Mouse (Mus musculus) MEL (cell line): ENCODE results near the gene Ntn1. TPM values are rescaled to one million over a fixed set of nuclear protein-coding genes. Genes with fewer than 3 reads are reported as not detected.

Source experiments
- DNase-seq: peaks from one replicate; pipeline ENCODE4 v3.0.0; 2011; ENCODE audit warnings: low read depth, low spot score
- H3K27ac ChIP-seq: 2 replicates; pipeline ENCODE4 v1.5.1; 2012; ENCODE audit warnings: low read depth, mild to moderate bottlenecking, control low read depth, low read length, moderate library complexity; ENCODE audit not compliant: control insufficient read depth
- H3K27me3 ChIP-seq, 2 experiments: fragments of 150-350 bp in 1 of 2; sonication (generic) in 1 of 2; 2 replicates each; pipeline ENCODE4 v1.6.1; 2012; ENCODE audit warnings: low read length in 2 of 2, mild to moderate bottlenecking in 2 of 2, improper control_type of control experiment in 1 of 2, moderate library complexity in 1 of 2; ENCODE audit not compliant: insufficient read depth in 2 of 2, control insufficient read depth in 1 of 2
- H3K36me3 ChIP-seq, 2 experiments: 2 replicates each; pipeline ENCODE4 v1.6.1; 2012 to 2014; ENCODE audit warnings: low read length in 2 of 2, improper control_type of control experiment in 1 of 2, inconsistent platforms in 1 of 2, mild to moderate bottlenecking in 1 of 2; ENCODE audit not compliant: insufficient read depth in 2 of 2, control insufficient read depth in 1 of 2
- H3K4me1 ChIP-seq, 2 experiments: fragments of 150-350 bp in 1 of 2; sonication (generic) in 1 of 2; 2 replicates each; pipeline ENCODE4 v1.6.1; 2012; ENCODE audit warnings: low read length in 2 of 2, improper control_type of control experiment in 1 of 2, mild to moderate bottlenecking in 1 of 2; ENCODE audit not compliant: insufficient read depth in 2 of 2, control insufficient read depth in 1 of 2
- H3K4me3 ChIP-seq, 2 experiments: fragments of 150-350 bp in 1 of 2; sonication (generic) in 1 of 2; 2 replicates each; pipeline ENCODE4 v1.5.1; 2012; ENCODE audit warnings: low read depth in 2 of 2, low read length in 2 of 2, mild to moderate bottlenecking in 2 of 2, moderate library complexity in 2 of 2, control low read depth in 1 of 2, improper control_type of control experiment in 1 of 2; ENCODE audit not compliant: control insufficient read depth in 1 of 2, insufficient read depth in 1 of 2
- H3K79me2 ChIP-seq: 2 replicates; pipeline ENCODE4 v1.6.1; 2012; ENCODE audit warnings: mild to moderate bottlenecking, low read length, moderate library complexity; ENCODE audit not compliant: control insufficient read depth, poor library complexity, insufficient read depth
- H3K9ac ChIP-seq: 2 replicates; pipeline ENCODE4 v1.6.1; 2012; ENCODE audit warnings: low read depth, mild to moderate bottlenecking, control low read depth, low read length, moderate library complexity; ENCODE audit not compliant: control insufficient read depth, poor library complexity, severe bottlenecking
- H3K9me3 ChIP-seq: fragments of 150-350 bp; sonication (generic); replicated peaks from 2 replicates; pipeline ENCODE4 v1.6.1; 2012; ENCODE audit warnings: mild to moderate bottlenecking, low read length, improper control_type of control experiment, moderate library complexity; ENCODE audit not compliant: insufficient read depth
- BHLHE40 ChIP-seq: IDR thresholded peaks from 2 replicates; pipeline ENCODE4 v1.6.1; 2012; ENCODE audit warnings: low read depth, mild to moderate bottlenecking, inconsistent platforms, low read length, improper control_type of control experiment, borderline replicate concordance
- CHD2 ChIP-seq: IDR thresholded peaks from 2 replicates; pipeline ENCODE4 v1.6.1; 2011; ENCODE audit warnings: low read length, improper control_type of control experiment
- E2F4 ChIP-seq: IDR thresholded peaks from 2 replicates; pipeline ENCODE4 v1.6.1; 2011; ENCODE audit warnings: low read depth, low read length, improper control_type of control experiment, borderline replicate concordance
- EP300 ChIP-seq, 2 experiments: IDR thresholded peaks; 2 replicates each; pipeline ENCODE4 v1.6.1; 2011; ENCODE audit warnings: improper control_type of control experiment in 2 of 2, low read length in 2 of 2, low read depth in 1 of 2, mild to moderate bottlenecking in 1 of 2
- ETS1 ChIP-seq: IDR thresholded peaks from 2 replicates; pipeline ENCODE4 v1.6.1; 2012; ENCODE audit warnings: low read depth, mild to moderate bottlenecking, inconsistent platforms, low read length, improper control_type of control experiment, moderate library complexity
- GABPA ChIP-seq: IDR thresholded peaks from 2 replicates; pipeline ENCODE4 v1.6.1; 2012; ENCODE audit warnings: low read depth, mild to moderate bottlenecking, inconsistent platforms, low read length, improper control_type of control experiment, moderate library complexity
- HCFC1 ChIP-seq: IDR thresholded peaks from 2 replicates; pipeline ENCODE4 v1.6.1; 2012; ENCODE audit warnings: low read depth, mild to moderate bottlenecking, inconsistent platforms, low read length, improper control_type of control experiment, moderate library complexity
- JUND ChIP-seq: IDR thresholded peaks from 2 replicates; pipeline ENCODE4 v1.6.1; 2011; ENCODE audit warnings: low read depth, mild to moderate bottlenecking, improper control_type of control experiment, low read length
- KAT2A ChIP-seq: conservative IDR thresholded peaks from 2 replicates; pipeline ENCODE4 v1.6.1; 2012; ENCODE audit warnings: low read depth, low read length, improper control_type of control experiment, inconsistent platforms
- MAZ ChIP-seq: IDR thresholded peaks from 2 replicates; pipeline ENCODE4 v1.6.1; 2012; ENCODE audit warnings: low read depth, mild to moderate bottlenecking, inconsistent platforms, low read length, improper control_type of control experiment
- POLR2A ChIP-seq, 2 experiments: IDR thresholded peaks; 2 replicates each; pipeline ENCODE4 v1.6.1; 2011 to 2012; ENCODE audit warnings: low read length in 2 of 2, mild to moderate bottlenecking in 2 of 2, control low read depth in 1 of 2, improper control_type of control experiment in 1 of 2, low read depth in 1 of 2, moderate library complexity in 1 of 2; ENCODE audit not compliant: control insufficient read depth in 1 of 2, insufficient read depth in 1 of 2, poor library complexity in 1 of 2
- POLR2AphosphoS2 ChIP-seq: IDR thresholded peaks from 2 replicates; pipeline ENCODE4 v1.6.1; 2011; ENCODE audit warnings: low read length, improper control_type of control experiment
- RAD21 ChIP-seq: IDR thresholded peaks from 2 replicates; pipeline ENCODE4 v1.6.1; 2011; ENCODE audit warnings: mild to moderate bottlenecking, low read depth, low read length, improper control_type of control experiment
- SIN3A ChIP-seq: IDR thresholded peaks from 2 replicates; pipeline ENCODE4 v1.6.1; 2012; ENCODE audit warnings: low read length, improper control_type of control experiment, inconsistent platforms
- TAL1 ChIP-seq: IDR thresholded peaks from 2 replicates; pipeline ENCODE4 v1.6.1; 2012; ENCODE audit warnings: mild to moderate bottlenecking, inconsistent platforms, low read length, moderate library complexity, mixed read lengths
- TBP ChIP-seq: IDR thresholded peaks from 2 replicates; pipeline ENCODE4 v1.8.0; 2011; ENCODE audit warnings: low read depth, low read length, improper control_type of control experiment
- UBTF ChIP-seq: IDR thresholded peaks from 2 replicates; pipeline ENCODE4 v1.6.1; 2012; ENCODE audit warnings: low read depth, mild to moderate bottlenecking, inconsistent platforms, low read length, improper control_type of control experiment, moderate library complexity, borderline replicate concordance; ENCODE audit not compliant: insufficient read depth
- ZMIZ1 ChIP-seq: IDR thresholded peaks from 2 replicates; pipeline ENCODE4 v1.6.1; 2012; ENCODE audit warnings: low read depth, mild to moderate bottlenecking, inconsistent platforms, low read length, improper control_type of control experiment, moderate library complexity
- polyA plus RNA-seq, 2 experiments: library from polyadenylated mRNA; stranded (reverse) in 1 of 2; unstranded in 1 of 2; fragments of >175 nt in 1 of 2; fragments of >200 nt in 1 of 2; gene quantifications; 2 replicates each; pipeline versions ENCODE4 v1.2.1 to v1.2.4; 2012; ENCODE audit warnings: low replicate concordance in 2 of 2, low read depth in 1 of 2; ENCODE audit not compliant: insufficient read length in 2 of 2, insufficient read depth in 1 of 2, missing spikeins in 1 of 2
- total RNA-seq: library from RNA; depleted of rRNA; stranded (reverse); fragments of 300-350 nt; gene quantifications from 2 replicates; pipeline ENCODE4 v1.2.3, GENCODE M21; 2012

Ntn1 gene
- total and polyA plus RNA-seq, 3 experiments, result not detected

DNA sequence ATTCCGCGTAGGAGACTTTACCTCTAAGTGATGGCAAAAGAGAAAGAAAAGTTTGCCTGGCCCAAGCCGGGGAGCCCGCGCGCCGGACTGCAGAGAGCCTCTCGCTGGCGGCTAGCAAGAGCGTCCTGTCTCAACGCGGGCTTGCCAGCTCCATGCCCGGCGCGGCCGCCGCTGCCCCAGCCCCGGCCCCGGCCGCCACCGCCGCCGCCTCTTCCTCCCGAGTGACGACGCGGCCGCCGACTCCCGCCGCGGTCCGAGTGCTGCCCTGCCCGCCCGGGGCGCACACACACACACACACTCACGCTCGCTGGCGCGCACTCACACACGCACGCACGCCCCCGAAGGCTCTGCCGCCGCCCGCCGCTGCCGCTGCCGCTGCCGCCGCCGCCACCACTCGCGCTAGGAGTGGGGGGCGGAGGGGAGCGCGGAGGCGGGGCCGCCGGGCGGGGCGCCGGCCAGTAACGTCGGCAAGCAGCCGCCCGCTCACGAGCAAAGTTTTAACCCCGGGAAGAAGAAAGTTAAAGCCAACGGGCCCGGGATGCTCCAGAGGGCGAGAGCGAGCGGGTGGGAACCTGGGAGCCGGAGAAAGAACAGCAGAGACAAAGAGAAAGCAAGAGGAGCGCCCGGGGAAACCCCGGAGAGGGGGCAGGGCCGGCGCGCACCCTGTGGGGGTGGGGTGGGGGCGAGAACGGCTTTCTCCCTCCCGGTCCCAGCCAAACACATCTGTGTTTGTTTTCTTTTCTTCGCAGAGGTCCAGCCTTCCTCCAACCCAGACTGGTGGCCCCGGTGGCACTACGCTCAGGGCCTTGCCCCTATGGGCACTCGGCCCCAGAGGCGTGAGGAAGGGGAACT lies 13.8 kb downstream of the Ntn1 start:
- Histone ChIP-seq H3K36me3 (no peaks in the 10 kb centered on the region), H3K27ac (no peak overlapping the region), H3K79me2 (no peaks in the 10 kb centered on the region), H3K27me3 (peaks cover 0 to 3% of the 10 kb centered on the region in 2 experiments; a peak in 2 of 4 replicates), H3K4me1 (0 out of 4 replicates have a peak, but pooled peaks cover 0 to 3% of the 10 kb centered on the region in 2 experiments), H3K4me3 (no peak overlapping the region), H3K9me3 (no peaks in the 10 kb centered on the region), H3K9ac (no peak overlapping the region)
- no peak for TF ChIP-seq EP300 (IDR thresholded peaks at IDR 0.05; ENCODE audit: low read depth in 1 of 2, low read length in 2 of 2)
- no peak for TF ChIP-seq RAD21
- no peak for TF ChIP-seq MAZ
- no peak for TF ChIP-seq POLR2AphosphoS2
- no peak for TF ChIP-seq POLR2A (IDR thresholded peaks at IDR 0.05; ENCODE audit: control insufficient read depth in 1 of 2, insufficient read depth in 1 of 2, low read depth in 1 of 2, low read length in 2 of 2, poor library complexity in 1 of 2)
- no peak for TF ChIP-seq SIN3A
- TF ChIP-seq ETS1, result no peak
- no peak for TF ChIP-seq TBP
- no peak for TF ChIP-seq TAL1
- TF ChIP-seq BHLHE40, result no peak
- TF ChIP-seq HCFC1, result no peak
- TF ChIP-seq KAT2A, result no peak
- no peak for TF ChIP-seq E2F4
- no peak for TF ChIP-seq ZMIZ1
- no peak for DNase-seq

DNA sequence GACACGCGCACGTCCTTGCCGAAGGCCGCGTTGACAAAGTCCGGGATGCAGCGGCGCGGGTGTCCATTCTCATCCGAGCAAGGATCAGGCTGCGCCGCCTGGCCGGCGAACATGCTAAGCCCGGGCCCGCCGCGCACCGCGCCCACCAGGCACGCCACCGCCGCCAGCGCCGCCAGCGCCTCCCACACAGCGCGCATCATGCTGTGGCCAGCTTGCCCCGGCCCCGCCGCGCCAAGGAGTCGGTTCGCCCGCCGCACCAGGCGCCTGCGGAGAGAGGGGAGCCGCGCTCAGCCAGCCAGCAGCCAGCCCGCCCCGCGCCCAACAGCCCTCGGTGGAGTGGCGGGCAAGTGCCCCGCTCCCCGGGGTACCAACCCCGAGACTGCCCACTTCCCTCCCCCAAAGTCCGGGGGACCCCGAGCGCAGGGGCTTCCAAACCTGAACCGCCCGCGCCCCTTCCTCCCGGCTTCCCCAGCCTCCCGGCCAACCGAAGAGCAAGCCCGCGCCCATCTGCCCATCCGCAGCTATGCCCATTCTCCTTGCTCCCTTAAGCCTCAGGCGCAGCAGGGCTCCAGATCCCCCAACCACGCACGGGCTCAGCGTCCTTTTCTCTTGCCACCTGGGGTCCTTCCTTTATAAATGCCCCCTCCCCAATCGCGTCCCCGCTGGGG lies 14.6 kb downstream of the Ntn1 start:
- TF ChIP-seq GABPA (no peak), CHD2 (no peak), UBTF (no peak), JUND (no peak)
- Histone ChIP-seq H3K79me2 (no peaks in the 10 kb centered on the region; the same call in 1 of the 2 replicates), H3K27me3 (peaks cover 0 to 3% of the 10 kb centered on the region in 2 experiments; a peak in 2 of 4 replicates), H3K27ac (no peak overlapping the region), H3K4me3 (no peak overlapping the region), H3K9me3 (no peaks in the 10 kb centered on the region), H3K9ac (no peak overlapping the region), H3K4me1 (no peaks in the 10 kb centered on the region), H3K36me3 (no peaks in the 10 kb centered on the region)
- no peak for DNase-seq
